Mouse (Mus musculus) MEL (cell line): ENCODE data around the gene Nlrx1.

Experiments
- CTCF ChIP-seq, 3 experiments: IDR thresholded peaks in 2 of 3; conservative IDR thresholded peaks in 1 of 3; 2 replicates each; pipeline ENCODE4 v1.5.1; 2011 to 2012; ENCODE audit warnings: low read length in 3 of 3, low read depth in 2 of 3, mild to moderate bottlenecking in 2 of 3, improper control_type of control experiment in 1 of 3, inconsistent platforms in 1 of 3, mixed read lengths in 1 of 3, moderate library complexity in 1 of 3; ENCODE audit not compliant: control insufficient read depth in 1 of 3, insufficient read depth in 1 of 3, poor library complexity in 1 of 3, severe bottlenecking in 1 of 3
- E2F4 ChIP-seq: IDR thresholded peaks from 2 replicates; pipeline ENCODE4 v1.6.1; 2011; ENCODE audit warnings: low read depth, low read length, improper control_type of control experiment, borderline replicate concordance
- ELF1 ChIP-seq: IDR thresholded peaks from 2 replicates; pipeline ENCODE4 v1.6.1; 2014; ENCODE audit warnings: low read depth, mild to moderate bottlenecking, inconsistent platforms, low read length, improper control_type of control experiment, moderate library complexity
- EP300 ChIP-seq, 2 experiments: IDR thresholded peaks; 2 replicates each; pipeline ENCODE4 v1.6.1; 2011; ENCODE audit warnings: improper control_type of control experiment in 2 of 2, low read length in 2 of 2, low read depth in 1 of 2, mild to moderate bottlenecking in 1 of 2
- GATA1 ChIP-seq: IDR thresholded peaks from 2 replicates; pipeline ENCODE4 v1.6.1; 2011; ENCODE audit warnings: low read depth, low read length, improper control_type of control experiment
- MAX ChIP-seq: IDR thresholded peaks from 2 replicates; pipeline ENCODE4 v1.6.1; 2011; ENCODE audit warnings: low read length, improper control_type of control experiment
- POLR2A ChIP-seq, 2 experiments: IDR thresholded peaks; 2 replicates each; pipeline ENCODE4 v1.6.1; 2011 to 2012; ENCODE audit warnings: low read length in 2 of 2, mild to moderate bottlenecking in 2 of 2, control low read depth in 1 of 2, improper control_type of control experiment in 1 of 2, low read depth in 1 of 2, moderate library complexity in 1 of 2; ENCODE audit not compliant: control insufficient read depth in 1 of 2, insufficient read depth in 1 of 2, poor library complexity in 1 of 2
- RAD21 ChIP-seq: IDR thresholded peaks from 2 replicates; pipeline ENCODE4 v1.6.1; 2011; ENCODE audit warnings: mild to moderate bottlenecking, low read depth, low read length, improper control_type of control experiment
- RCOR1 ChIP-seq: IDR thresholded peaks from 2 replicates; pipeline ENCODE4 v1.6.1; 2012; ENCODE audit warnings: low read depth, mild to moderate bottlenecking, inconsistent platforms, low read length, improper control_type of control experiment
- TAL1 ChIP-seq: IDR thresholded peaks from 2 replicates; pipeline ENCODE4 v1.6.1; 2012; ENCODE audit warnings: mild to moderate bottlenecking, inconsistent platforms, low read length, moderate library complexity, mixed read lengths
- UBTF ChIP-seq: IDR thresholded peaks from 2 replicates; pipeline ENCODE4 v1.6.1; 2012; ENCODE audit warnings: low read depth, mild to moderate bottlenecking, inconsistent platforms, low read length, improper control_type of control experiment, moderate library complexity, borderline replicate concordance; ENCODE audit not compliant: insufficient read depth

- TF ChIP-seq RCOR1, result no peak
- no peak for TF ChIP-seq POLR2A (IDR thresholded peaks at IDR 0.05; ENCODE audit: control insufficient read depth in 1 of 2, insufficient read depth in 1 of 2, low read depth in 1 of 2, low read length in 2 of 2, poor library complexity in 1 of 2)
- no peak for TF ChIP-seq RAD21
- no peak for TF ChIP-seq ELF1
- TF ChIP-seq EP300 (IDR thresholded peaks at IDR 0.05; ENCODE audit: low read depth in 1 of 2, low read length in 2 of 2), result no peak
- no peak for TF ChIP-seq E2F4
- TF ChIP-seq CTCF (IDR thresholded peaks at IDR 0.05 in 2 of 3, conservative IDR thresholded peaks at IDR 0.05 in 1 of 3; ENCODE audit: control insufficient read depth in 1 of 3, insufficient read depth in 1 of 3, low read depth in 2 of 3, low read length in 3 of 3, poor library complexity in 1 of 3, severe bottlenecking in 1 of 3), result no peak
- no peak for TF ChIP-seq MAX
- TF ChIP-seq TAL1, result no peak
- TF ChIP-seq GATA1, result no peak
- no peak for TF ChIP-seq UBTF
Observed at GRCm38 (mm10) chr9:44225993-44226392, 42.4 kb downstream of the Nlrx1 start.
